Mouse (Mus musculus) lung, postnatal 0 days (tissue): ENCODE measurements around the gene Ap2s1. TPM values are rescaled to one million over a fixed set of nuclear protein-coding genes. Genes with fewer than 3 reads are reported as not detected.
A peak's percentile ranks its signal among the peaks of the same experiment; 100 is the strongest.

Experiments used
- ATAC-seq: fragments of 200-750 bp; cut with Nextera tagmentation; 2 replicates; pipeline ENCODE4 v1.8.0; 2017; ENCODE audit warnings: moderate library complexity
- DNase-seq: peaks from one replicate; pipeline ENCODE4 v3.0.0-alpha.2; 2016; ENCODE audit warnings: low spot score
- H3K27ac ChIP-seq: fragments of 300-500 bp; sonication (generic); 2 replicates; pipeline ENCODE4 v1.5.1; 2014; ENCODE audit warnings: antibody characterized with exemption, mild to moderate bottlenecking, low read length, mixed read lengths
- H3K27me3 ChIP-seq: fragments of 300-500 bp; sonication (generic); replicated peaks from 2 replicates; pipeline ENCODE4 v1.6.1; 2014; ENCODE audit warnings: low read length, mixed read lengths; ENCODE audit not compliant: insufficient read depth
- H3K36me3 ChIP-seq: fragments of 300-500 bp; sonication (generic); 2 replicates; pipeline ENCODE4 v1.6.1; 2014; ENCODE audit warnings: low read length, mixed read lengths; ENCODE audit not compliant: insufficient read depth
- H3K4me1 ChIP-seq: fragments of 300-500 bp; sonication (generic); 2 replicates; pipeline ENCODE4 v1.6.1; 2014; ENCODE audit warnings: antibody characterized with exemption, low read depth, low read length, mixed read lengths; ENCODE audit not compliant: insufficient read depth
- H3K4me2 ChIP-seq: fragments of 300-500 bp; sonication (generic); replicated peaks from 2 replicates; pipeline ENCODE4 v1.6.1; 2014; ENCODE audit warnings: low read depth, mild to moderate bottlenecking, low read length, moderate library complexity, mixed read lengths
- H3K4me3 ChIP-seq: fragments of 300-500 bp; sonication (generic); 2 replicates; pipeline ENCODE4 v1.5.1; 2014; ENCODE audit warnings: low read depth, low read length
- H3K9ac ChIP-seq: fragments of 300-500 bp; sonication (generic); replicated peaks from 2 replicates; pipeline ENCODE4 v1.6.1; 2014; ENCODE audit warnings: low read depth, mild to moderate bottlenecking
- H3K9me3 ChIP-seq: fragments of 300-500 bp; sonication (generic); 2 replicates; pipeline ENCODE4 v1.6.1; 2016; ENCODE audit warnings: low read length, mixed read lengths
- CTCF ChIP-seq: IDR thresholded peaks from 2 replicates; pipeline ENCODE4 v1.5.1; 2016; ENCODE audit warnings: antibody characterized with exemption, mild to moderate bottlenecking
- EP300 ChIP-seq: IDR thresholded peaks from 2 replicates; pipeline ENCODE4 v1.6.1; 2016; ENCODE audit warnings: antibody characterized with exemption, mild to moderate bottlenecking, control low read depth
- WGBS: fragments of 180-500 bp; shearing (Covaris S2); extraction: QIAGEN DNeasy Blood & Tissue Kit; methylation state at CpG from one replicate; pipeline ENCODE4 v1.1.7; 2014; 5-methylcytosine and 5-hydroxymethylcytosine counted together
- polyA plus RNA-seq: library from polyadenylated mRNA; unstranded; fragments of >200 nt; fragmentation: Nextera tagmentation; extraction: Ambion mirVana; gene quantifications from 2 replicates; pipeline ENCODE4 v1.2.1, GENCODE M21; 2015

The Ap2s1 gene
- polyA plus RNA-seq, 1 experiment from 2014 or later: 261 TPM

DNA sequence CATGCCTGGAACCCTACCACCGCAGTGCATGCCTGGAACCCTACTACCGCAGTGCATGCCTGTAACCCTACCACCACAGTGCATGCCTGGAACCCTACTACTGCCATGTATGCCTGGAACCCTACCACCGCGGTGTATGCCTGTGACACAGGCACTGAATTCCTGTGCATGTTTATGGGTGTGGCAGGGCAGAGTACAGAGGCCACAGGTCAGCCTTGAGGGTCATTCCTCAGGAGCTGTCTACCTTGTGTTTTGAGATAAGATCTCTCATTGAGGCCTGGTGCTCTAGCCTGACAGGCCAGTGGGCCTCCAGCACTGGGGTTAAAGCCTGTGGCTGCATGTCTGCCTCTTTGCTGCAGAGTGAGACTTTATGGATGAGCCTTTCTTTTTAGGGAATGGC lies 7.2 kb downstream of the Ap2s1 start:
- H3K4me3 ChIP-seq: no peak overlapping the region
- ATAC-seq: 0 out of 2 replicates have a peak, but pooled peaks have one; percentile 9
- no peak overlapping the region for H3K4me2 ChIP-seq
- no peak overlapping the region for H3K27ac ChIP-seq
- H3K27me3 ChIP-seq: no peaks in the 10 kb centered on the region
- 87% methylated on average over 4 of the region's 4 CpGs for WGBS
- H3K4me1 ChIP-seq: no peaks in the 10 kb centered on the region
- no peak for TF ChIP-seq CTCF
- no peak for TF ChIP-seq EP300
- H3K9me3 ChIP-seq: no peaks in the 10 kb centered on the region
- peaks cover 21% of the 10 kb centered on the region for H3K36me3 ChIP-seq
- DNase-seq: no peak
- H3K9ac ChIP-seq: no peak overlapping the region

DNA sequence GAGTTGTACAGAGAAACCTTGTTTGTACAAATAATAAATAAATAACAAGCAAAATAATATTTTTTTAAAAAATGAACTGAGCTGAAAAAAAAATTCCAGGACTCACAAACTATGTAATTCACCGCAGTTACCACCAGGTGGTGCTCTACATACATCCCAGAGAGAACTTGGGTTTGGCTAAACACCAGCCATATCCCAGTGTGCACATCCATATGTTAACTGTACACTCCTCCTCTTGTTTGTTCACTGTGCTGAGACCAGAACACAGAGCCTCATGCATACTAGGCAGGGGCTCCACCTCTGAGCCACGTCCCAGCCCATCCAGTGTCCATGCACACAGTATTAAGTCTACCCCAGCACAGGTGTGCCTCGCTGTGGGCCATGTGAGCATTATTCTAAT lies 7.9 kb downstream of the Ap2s1 start:
- DNase-seq (peak; percentile 84), ATAC-seq (peak; percentile 50)
- peak; percentile 90 for TF ChIP-seq CTCF
- no peak for TF ChIP-seq EP300
- no peaks in the 10 kb centered on the region for H3K9me3 ChIP-seq
- no peak overlapping the region for H3K4me2 ChIP-seq
- no peak overlapping the region for H3K27ac ChIP-seq
- peaks cover 21% of the 10 kb centered on the region for H3K36me3 ChIP-seq
- no peak overlapping the region for H3K9ac ChIP-seq
- no peaks in the 10 kb centered on the region for H3K4me1 ChIP-seq
- no peaks in the 10 kb centered on the region for H3K27me3 ChIP-seq
- WGBS: 62% methylated on average over 3 of the region's 3 CpGs
- no peak overlapping the region for H3K4me3 ChIP-seq

DNA sequence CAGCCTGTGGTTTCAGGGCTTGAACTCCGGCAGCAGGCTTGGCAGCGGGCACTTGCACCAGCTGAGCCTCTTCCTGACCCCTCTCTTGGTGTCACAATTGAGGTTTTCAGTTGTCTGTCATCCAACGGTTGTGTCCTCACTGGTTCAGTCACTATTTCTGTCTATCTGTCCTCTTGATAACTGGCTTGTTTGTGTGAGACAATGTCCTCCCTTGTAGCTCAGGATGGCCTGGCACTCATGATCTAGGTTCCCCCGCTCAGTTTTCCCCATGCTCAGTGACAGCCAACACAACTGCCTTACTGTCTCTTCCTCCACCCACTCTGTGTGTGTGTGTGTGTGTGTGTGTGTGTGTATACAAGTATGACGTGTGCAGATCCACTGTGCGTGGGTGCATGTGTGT lies 9.4 kb downstream of the Ap2s1 start:
- Histone ChIP-seq H3K36me3 (peaks cover 21% of the 10 kb centered on the region), H3K9me3 (no peaks in the 10 kb centered on the region), H3K4me1 (no peaks in the 10 kb centered on the region), H3K4me2 (no peak overlapping the region), H3K27me3 (no peaks in the 10 kb centered on the region), H3K27ac (no peak overlapping the region), H3K9ac (no peak overlapping the region), H3K4me3 (no peak overlapping the region)
- 93% methylated on average over 6 of the region's 6 CpGs for WGBS
- DNase-seq: no peak
- TF ChIP-seq EP300 (no peak), CTCF (no peak)
- no peak for ATAC-seq

DNA sequence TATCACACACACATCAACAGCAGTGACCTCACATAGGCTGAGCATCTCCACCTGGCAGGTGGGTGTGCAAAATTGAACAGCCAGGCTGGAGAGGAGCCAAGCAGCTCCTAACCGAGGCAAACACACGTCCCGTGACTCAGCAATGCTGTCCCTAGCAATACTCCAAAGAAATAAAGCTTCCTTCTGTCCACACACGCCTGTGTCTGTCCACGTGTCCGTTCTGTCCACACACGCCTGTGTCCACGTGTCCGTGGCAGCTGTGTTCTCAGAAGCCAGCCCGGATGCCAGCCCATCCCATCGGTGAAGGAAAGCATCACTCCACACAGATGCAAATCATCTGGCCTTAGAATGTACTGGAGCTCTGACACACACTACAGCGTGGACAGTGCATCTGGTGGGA lies 13.8 kb downstream of the Ap2s1 start:
- H3K4me2 ChIP-seq: no peak overlapping the region
- peaks cover 15% of the 10 kb centered on the region for H3K36me3 ChIP-seq
- H3K4me1 ChIP-seq: no peaks in the 10 kb centered on the region
- no peak overlapping the region for H3K27ac ChIP-seq
- H3K4me3 ChIP-seq: no peak overlapping the region
- no peak for ATAC-seq
- H3K27me3 ChIP-seq: no peaks in the 10 kb centered on the region
- WGBS: 71% methylated on average over 12 of the region's 12 CpGs
- TF ChIP-seq EP300 (no peak), CTCF (no peak)
- H3K9ac ChIP-seq: no peak overlapping the region
- DNase-seq: no peak
- no peaks in the 10 kb centered on the region for H3K9me3 ChIP-seq

DNA sequence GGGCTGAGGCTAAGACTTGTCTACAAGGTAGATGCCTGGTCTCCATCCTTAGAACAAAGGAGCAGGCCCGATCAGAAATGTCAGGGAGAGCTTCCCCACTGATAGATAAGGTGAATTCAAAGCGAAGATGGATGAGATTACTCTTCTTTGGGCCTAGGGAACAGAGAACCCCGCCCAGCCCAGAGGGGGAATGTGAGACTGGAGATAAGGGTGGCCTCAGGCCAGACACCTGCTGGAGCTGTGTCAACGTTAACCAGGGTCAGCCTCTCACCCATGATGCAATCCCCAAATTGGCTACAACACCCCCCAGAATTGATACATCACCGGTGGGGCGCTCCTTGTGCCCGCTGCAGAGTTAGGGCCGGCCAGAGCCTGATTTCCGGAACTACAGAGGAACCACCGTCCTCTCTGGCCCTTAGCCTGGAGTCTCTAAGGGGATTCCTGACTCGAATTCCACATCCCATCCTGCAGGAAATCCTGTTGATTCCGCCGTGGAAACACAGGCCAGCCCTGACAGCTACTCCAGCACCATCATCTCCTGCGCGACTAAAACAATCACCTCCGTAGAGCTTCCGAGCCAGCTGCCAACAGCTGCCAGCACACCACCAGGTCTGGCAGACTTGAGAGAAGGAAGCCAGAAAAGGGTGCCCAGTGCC lies 17.3 kb downstream of the Ap2s1 start:
- ATAC-seq (peak; percentile 72), DNase-seq (peak; percentile 39)
- 28% methylated on average over 17 of the region's 17 CpGs for WGBS
- no peak overlapping the region for H3K4me3 ChIP-seq
- H3K36me3 ChIP-seq: no peaks in the 10 kb centered on the region
- H3K27me3 ChIP-seq: no peaks in the 10 kb centered on the region
- no peak overlapping the region for H3K4me2 ChIP-seq
- no peak overlapping the region for H3K9ac ChIP-seq
- H3K9me3 ChIP-seq: no peaks in the 10 kb centered on the region
- H3K27ac ChIP-seq: no peak overlapping the region
- TF ChIP-seq CTCF (no peak), EP300 (no peak)
- no peaks in the 10 kb centered on the region for H3K4me1 ChIP-seq

DNA sequence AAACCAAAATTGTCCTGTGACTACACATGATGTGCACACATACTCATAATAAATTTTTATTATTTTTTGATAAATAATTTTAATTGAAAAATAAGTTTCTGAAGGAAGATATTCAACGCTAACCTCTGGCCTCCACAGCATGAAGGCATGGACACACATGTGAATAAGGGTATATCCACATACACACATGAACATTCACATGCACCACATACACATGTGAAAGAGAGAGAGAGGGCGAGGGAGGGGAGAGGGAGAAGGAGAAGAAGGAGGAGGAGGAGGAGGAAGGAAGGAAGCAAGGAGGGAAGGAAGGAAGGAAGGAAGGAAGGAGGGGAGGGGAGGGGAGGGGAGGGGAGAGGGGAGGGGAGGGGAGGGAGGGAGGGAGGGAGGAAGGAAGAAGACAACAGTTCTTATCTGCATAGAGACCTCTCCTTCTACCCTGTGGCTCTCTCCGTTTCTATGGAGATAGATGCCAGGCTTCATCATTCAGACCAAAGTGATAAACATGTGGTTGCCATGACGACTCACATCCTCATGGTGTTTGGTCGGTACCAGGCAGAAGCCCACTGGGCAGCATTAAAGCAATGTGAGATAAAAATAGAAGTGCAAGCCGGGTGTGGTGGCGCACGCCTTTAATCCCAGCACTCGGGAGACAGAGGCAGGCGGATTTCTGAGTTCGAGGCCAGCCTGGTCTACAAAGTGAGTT lies 20.8 kb downstream of the Ap2s1 start:
- no peak for DNase-seq
- 71% methylated on average over 10 of the region's 11 CpGs for WGBS

More for the DNA sequence above, 20.8 kb downstream of the Ap2s1 start:
- no peaks in the 10 kb centered on the region for H3K27me3 ChIP-seq
- H3K4me1 ChIP-seq: 0 out of 2 replicates have a peak, but pooled peaks cover 3% of the 10 kb centered on the region
- H3K27ac ChIP-seq: no peak overlapping the region
- H3K9ac ChIP-seq: no peak overlapping the region
- H3K4me3 ChIP-seq: no peak overlapping the region
- no peak for TF ChIP-seq EP300
- no peak for TF ChIP-seq CTCF
- ATAC-seq: no peak
- no peaks in the 10 kb centered on the region for H3K9me3 ChIP-seq
- H3K36me3 ChIP-seq: no peaks in the 10 kb centered on the region
- no peak overlapping the region for H3K4me2 ChIP-seq
